Comparison of ENCODE assay signal across 17 mouse cellular contexts in genomic region chr6:39522425-39522824, GRCm38 (mm10). TPM values are rescaled to one million over a fixed set of nuclear protein-coding genes. Genes with fewer than 3 reads are reported as not detected.
DNase-seq lines count a peak whose midpoint lies in the region; ATAC-seq and TF ChIP-seq lines count a peak whose summit lies in the region.
"Had no signal": no experiment of that assay in that cellular context is flagged by ENCODE, and none has a peak within 500 bp of the region (broad histone marks: within the 10 kb centered on the region; RNA-seq: fewer than 3 reads in every experiment).

No protein-coding gene starts in this region.

- H3K4me1 ChIP-seq in lung, adult 2 months (ENCODE audit: control insufficient read depth, insufficient read depth, low read length) = peaks cover 6% of the 10 kb centered on the region

- TF ChIP-seq CTCF in lung, adult 2 months (IDR thresholded peaks at IDR 0.05; ENCODE audit: insufficient read depth, low read length) = no peak

- peak; percentile 62; the same call in 1 of the 2 replicates for TF ChIP-seq POLR2A in lung, adult 2 months (IDR thresholded peaks at IDR 0.05; ENCODE audit: borderline replicate concordance, extremely low read depth, low read depth, low read length)

- no peak overlapping the region for H3K4me3 ChIP-seq in lung, adult 2 months (replicated peaks; ENCODE audit: extremely low read depth, low read depth, low read length)
- H3K4me3 ChIP-seq: embryonic facial prominence, embryonic 13.5 days; myocyte had no signal

- DNase-seq in CD4-positive, CD25-positive, alpha-beta regulatory T cell, adult 2 months (ENCODE audit: low read depth, low spot score) = peak; percentile 5
- DNase-seq in cerebellum, adult 9-10 months = peak; percentile 84
- peak; percentile 36 for DNase-seq in lung, adult 2 months
- no peak for DNase-seq in thymus, postnatal 10 days (ENCODE audit: low spot score in 2 of 2)
- DNase-seq in kidney, adult 8-10 months = no peak
- DNase-seq in ovary, postnatal 10 days (ENCODE audit: low spot score) = no peak
- DNase-seq: adrenal gland, adult 8-10 months; heart, adult 18-20 months; heart, postnatal 14 days; kidney, postnatal 10 days; layer of hippocampus, adult 9-11 months; right cerebral cortex, postnatal 14 days had no signal

- WGBS in lung, adult 2 months = 45% methylated on average over 5 of the region's 5 CpGs

- ATAC-seq in CD4-positive, CD25-positive, alpha-beta regulatory T cell, adult 4 months = no peak
- ATAC-seq in megakaryocyte progenitor cell, adult 5-6 weeks (replicated peaks; ENCODE audit: poor library complexity) = 0 out of 2 replicates have a peak, but pooled peaks have one; percentile 39
- ATAC-seq: hindbrain, embryonic 16.5 days had no signal

RNA-seq across cellular contexts. Expression of gene Dennd2a, which starts 35.2 kb away (rescaled TPM):
- under 1 TPM in 1 of 2 experiments, not detected in 1; 0.65 TPM for polyA plus RNA-seq in CD4-positive, CD25-positive, alpha-beta regulatory T cell, adult 4 months (2017; shearing (Covaris generic))
- polyA plus RNA-seq in lung, adult 2 months (2012; rRNA removed) = 21.3 and 22.9 TPM in 2 replicates
- 1.1 TPM in 1 of 2 replicates, not detected in the other for total RNA-seq in megakaryocyte progenitor cell, adult 5-6 weeks (2015)
- 0.46 TPM in 1 of 2 replicates, not detected in the other for total RNA-seq in megakaryocyte progenitor cell, adult 5-6 weeks (2017)

RNA-seq across cellular contexts. Expression of gene Adck2, which starts 51.2 kb away (rescaled TPM):
- 10 to 100 TPM; 27.8 to 29.7 TPM for polyA plus RNA-seq in CD4-positive, CD25-positive, alpha-beta regulatory T cell, adult 4 months (2017; shearing (Covaris generic))
- 10.9 and 11.5 TPM in 2 replicates for polyA plus RNA-seq in lung, adult 2 months (2012; rRNA removed)
- total RNA-seq in megakaryocyte progenitor cell, adult 5-6 weeks (2015) = 7.5 and 7.6 TPM in 2 replicates
- 5.6 and 7.3 TPM in 2 replicates for total RNA-seq in megakaryocyte progenitor cell, adult 5-6 weeks (2017)

Comparison
In these comparisons a context has a peak if more than half of its experiments do, and no peak if none do; other contexts are left out.
1. DNase-seq: peak in CD4-positive, CD25-positive, alpha-beta regulatory T cell, adult 2 months (single experiment), cerebellum, adult 9-10 months (single experiment) and lung, adult 2 months (single experiment); none in thymus, postnatal 10 days (0 of 2), kidney, adult 8-10 months (0 of 2) and ovary, postnatal 10 days (single experiment).
2. RNA of gene Dennd2a, which starts 35.2 kb away (polyA plus RNA-seq): 21.3 to 22.9 TPM in lung, adult 2 months; 0.65 TPM in CD4-positive, CD25-positive, alpha-beta regulatory T cell, adult 4 months; every median in the first group is over 10 times any median in the second.